Mouse (Mus musculus): Measurements from ENCODE around the gene Tmem140.

The Tmem140 gene

DNA sequence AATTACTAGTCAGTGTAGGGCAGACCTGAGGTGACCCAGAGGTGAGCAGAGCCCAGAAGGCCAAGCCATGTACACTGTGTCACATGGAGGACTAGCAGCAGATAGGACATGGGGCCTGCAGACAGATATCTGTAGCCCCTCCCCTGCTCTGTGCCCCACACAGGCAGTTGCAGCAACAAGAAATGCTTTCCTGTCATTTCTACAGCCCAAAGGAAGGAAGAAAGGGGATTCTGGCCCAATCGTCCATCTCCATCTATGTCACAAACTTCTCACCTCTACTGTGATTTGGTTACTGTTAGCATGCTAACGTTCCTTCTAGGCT, 13.8 kb downstream of the Tmem140 start:
- no peak for DNase-seq

DNA sequence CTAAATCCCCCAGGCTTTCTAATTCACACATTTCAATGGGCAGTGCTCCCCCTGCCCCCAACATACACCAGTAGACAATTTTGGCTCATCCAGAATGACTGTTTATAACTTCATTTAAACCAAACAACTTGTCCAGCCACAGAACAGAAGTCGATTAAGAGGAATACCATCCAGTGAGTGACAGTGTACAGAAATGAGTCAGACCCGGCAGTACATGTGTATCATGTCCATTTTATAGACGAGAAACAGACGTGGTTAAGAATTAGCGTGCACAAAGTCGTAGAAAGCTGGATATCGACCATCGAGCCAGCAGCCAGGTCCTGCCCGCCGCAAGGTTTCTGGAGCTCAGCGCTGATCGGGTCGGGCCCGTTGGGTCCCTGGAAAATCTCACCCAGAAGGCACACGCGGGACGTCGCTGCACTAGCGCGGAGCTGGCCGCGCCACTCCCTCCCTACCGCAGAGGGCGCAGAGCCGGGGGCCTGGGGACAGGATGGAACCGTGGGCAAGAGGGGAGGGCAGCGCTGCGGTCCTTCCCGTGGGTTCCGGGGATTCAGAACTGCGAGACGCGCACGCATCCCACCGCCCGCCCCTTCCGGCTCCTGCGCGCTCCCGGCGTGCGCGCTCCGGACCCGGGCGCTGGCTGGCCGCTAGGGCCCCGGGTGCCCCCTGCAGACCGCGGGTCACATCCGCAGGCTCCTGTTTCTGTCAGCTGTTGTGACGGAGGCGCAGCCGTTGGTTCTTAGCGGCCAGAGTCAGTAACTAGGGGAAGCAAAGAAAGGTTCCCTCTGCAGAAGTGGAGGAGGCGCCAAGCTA, 14.8 kb downstream of the Tmem140 start, which contains the start of gene Cyren:
TSS of gene Cyren (minus strand) at position 552 of the 813 bp plus-strand sequence.
- peak; percentile 88 for DNase-seq

DNA sequence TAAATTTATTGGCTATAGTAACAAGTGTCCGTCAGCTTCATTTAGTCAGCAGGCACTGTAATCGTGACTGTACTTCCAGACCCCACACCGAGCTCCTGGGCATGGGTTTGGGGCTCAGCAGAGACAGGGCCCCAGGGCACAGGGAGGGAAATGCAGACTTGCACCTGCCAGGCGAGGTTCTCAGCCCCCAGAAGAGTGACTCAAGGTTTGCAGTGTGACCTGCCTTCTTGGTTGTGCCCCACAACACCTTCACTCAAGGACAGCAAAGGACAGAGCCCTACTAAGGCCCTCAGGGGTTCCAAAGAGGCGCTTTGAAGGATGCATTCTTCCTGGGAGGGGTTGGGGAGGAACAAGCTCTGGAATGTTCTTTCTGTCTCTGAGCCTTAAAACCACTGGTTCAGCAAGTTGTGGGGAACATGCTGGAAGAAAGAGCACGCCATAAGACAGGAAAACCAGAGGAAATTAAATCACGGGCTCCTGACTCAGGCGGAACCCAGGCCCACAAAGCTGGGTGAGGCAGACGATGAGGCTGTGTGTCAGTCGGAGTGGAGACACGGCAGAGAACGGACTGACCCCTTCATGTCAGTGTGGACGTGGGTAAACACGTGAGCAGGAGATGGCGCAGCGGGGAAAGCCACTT, 16.3 kb downstream of the Tmem140 start:
- DNase-seq: no peak

DNA sequence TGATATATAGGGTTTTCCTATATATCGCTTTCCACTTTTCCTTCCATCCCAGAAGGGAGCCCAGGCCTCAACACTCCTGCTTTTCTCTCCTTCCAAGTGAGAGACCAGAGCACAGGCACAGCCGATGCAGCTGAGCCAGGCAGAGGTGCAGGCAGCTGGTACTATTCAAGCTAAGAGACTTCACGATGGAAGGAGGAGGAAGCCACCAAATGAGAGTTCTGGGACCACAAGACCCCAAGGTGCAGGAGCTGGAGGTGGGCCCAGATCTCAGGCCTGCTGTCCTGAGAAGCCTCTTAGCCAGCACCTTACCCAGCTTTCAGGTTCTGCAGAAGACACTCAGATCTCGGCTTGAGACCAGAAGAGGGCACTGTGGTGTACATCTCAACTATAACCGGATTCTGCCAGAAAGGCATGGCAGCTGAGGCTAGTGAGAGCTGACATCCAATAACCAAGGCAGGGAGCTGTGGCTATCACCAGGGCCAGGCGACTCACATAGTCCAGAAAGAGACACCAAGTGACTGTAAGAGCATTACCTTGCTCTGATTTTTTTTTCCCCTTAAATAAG, 17.0 kb downstream of the Tmem140 start:
- peak; percentile 32 for DNase-seq

DNA sequence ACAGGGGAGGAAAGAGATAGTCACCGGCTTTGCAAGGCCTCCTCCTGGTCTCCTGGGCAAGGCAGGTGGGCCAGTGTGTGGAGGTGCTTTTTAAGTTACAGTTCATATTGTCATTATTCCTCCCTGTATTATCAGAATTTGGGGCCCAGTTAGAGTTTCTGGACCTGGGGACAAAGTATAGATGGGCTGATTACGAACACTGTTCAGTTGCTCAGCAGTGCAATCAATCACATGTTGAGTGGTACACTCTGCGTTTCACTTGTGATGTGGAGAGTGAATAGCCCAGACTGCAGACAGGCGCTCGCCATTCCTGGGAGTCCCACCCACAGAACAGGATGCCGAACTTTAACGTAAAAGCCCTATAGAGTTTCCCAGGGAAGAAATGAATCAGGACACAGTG, 21.8 kb downstream of the Tmem140 start:
- DNase-seq: no peak

DNA sequence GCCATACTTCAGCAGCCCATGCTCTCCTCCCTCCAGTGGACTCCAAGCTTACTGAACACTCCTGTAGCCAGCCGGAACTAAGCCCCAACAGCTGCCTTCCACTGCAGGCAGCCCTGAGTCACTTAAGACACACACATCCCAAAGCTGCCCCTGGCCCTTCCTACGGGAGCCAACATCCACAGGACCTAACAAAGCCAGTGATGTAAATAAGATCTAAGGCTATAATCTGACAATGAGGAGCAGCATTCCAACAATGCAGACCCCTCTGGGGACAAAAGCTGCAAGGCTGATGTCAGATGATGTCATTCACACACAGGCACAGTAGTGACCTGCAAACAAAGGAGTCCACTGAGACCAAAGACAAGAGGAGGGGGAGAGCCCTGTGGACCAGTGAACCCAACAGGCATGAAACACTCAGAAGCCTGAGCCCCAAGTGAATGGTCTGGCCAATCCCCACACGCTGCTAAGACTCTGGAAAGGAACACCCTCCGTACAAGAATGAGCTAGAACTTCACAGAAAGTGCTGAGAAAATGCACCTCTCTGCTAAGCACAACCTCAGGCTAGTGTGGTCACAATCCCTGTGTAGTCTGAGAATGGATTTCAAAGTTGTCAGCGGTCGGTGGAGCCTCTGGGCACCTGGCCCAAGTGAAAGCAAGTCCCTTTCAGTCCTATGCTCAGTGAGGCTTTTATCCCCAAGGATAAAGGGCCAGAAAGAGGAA, 24.3 kb downstream of the Tmem140 start:
- no peak for DNase-seq

DNA sequence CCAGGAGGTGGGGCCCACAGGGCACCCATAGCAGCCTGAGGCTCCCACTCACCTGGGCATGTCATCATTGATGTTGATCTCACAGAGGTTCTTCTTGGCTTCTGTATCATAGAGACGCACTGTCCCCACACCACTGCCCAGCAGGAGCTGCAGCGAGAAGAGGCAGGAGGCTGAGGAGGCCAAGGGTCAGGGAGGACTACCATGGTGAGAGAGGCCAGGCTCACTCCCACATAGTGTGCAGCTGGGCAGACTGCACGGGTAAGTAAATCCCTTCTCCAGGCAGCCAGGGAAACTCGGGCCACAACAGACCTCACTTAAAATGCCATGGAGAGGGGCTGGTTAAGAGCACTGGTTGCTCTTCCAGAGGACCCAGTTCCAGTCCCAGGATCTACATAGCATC, 26.2 kb downstream of the Tmem140 start:
- DNase-seq: no peak

DNA sequence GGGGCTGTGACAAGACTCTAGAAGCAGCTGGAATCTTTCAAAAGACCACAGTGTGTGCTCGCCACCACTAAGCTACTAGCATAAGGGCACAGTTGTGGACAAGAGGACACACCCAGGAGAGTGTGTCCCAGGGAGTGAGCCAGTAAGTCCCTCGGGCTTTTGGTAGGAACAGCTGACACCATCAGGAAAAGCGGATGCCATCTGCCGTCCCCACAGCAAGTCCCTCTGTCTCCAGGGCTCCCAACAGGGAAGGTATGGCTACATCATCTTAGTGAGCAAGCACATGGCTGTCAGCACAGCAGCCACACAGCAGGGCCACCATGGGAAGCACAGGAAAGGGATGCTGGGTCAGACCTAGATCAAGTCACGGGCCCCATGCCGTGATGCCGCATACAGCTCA, 32.6 kb downstream of the Tmem140 start:
- no peak for DNase-seq

DNA sequence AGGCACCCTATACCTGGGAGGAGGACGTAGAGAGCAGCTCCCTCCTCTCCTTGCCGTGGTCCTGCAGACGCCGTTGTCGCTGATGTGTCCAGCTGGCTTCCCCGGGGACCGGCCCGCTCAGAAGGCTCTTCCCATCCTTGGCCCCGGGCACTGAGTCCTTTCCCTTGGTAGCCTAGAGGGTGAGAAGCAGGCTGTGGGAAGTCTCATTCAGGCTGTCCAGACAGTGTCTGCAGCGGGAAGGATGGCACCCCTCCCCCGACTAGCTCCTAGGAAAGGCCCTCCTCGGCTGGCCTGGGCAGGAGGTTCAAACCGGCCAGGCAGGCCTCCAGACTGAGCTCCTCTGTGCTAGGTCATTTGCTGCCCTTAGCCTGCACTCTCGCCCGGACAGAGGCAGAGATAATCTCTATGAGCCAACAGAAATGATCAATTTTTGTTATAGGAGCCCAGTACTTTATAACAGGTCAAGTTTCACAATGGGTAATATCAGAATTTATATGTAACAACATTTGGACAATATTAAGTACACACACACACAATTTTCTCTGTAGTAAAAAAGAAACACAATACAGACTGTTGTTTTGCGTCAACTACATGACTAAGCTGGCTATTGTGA, 33.3 kb downstream of the Tmem140 start:
- no peak for DNase-seq

DNA sequence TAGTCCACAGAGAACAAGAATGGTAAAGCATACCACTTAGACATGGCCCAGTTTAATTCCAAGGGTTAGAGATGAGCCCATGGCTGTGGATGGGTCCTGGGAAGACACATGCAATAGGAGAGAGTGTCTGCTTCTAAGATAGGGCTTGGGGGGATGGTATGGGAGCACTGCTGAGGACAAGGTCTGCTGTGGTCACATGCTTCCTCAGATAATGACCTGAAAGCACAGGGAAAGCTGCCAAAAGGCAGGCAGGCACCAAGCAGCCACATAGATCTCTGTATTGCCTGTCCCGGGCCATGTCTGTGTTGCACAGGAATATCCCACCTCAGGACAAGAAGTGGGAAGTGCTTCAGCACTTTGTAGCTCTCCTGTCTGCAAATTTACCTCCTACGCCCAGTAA, 36.2 kb downstream of the Tmem140 start:
- DNase-seq: no peak

DNA sequence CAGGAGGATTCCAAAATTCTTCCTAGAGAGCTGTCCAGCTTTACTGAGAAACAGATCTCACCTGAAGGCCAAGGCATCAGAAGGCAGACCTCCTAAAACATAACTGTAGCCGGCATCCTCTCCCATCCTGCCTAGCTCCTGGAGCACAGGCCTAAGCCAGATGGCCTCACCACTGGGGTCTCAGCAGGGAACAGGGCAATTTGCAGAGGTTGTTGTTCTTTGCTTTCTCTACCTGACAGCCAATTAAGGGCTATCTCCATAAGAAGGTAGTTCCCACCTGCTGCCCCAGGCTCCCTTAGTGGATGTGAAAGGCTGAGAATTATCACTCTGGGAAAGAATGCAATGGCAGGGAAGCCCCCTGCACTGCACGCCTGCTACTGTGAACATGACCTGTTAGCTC, 38.0 kb downstream of the Tmem140 start:
- no peak for DNase-seq

DNA sequence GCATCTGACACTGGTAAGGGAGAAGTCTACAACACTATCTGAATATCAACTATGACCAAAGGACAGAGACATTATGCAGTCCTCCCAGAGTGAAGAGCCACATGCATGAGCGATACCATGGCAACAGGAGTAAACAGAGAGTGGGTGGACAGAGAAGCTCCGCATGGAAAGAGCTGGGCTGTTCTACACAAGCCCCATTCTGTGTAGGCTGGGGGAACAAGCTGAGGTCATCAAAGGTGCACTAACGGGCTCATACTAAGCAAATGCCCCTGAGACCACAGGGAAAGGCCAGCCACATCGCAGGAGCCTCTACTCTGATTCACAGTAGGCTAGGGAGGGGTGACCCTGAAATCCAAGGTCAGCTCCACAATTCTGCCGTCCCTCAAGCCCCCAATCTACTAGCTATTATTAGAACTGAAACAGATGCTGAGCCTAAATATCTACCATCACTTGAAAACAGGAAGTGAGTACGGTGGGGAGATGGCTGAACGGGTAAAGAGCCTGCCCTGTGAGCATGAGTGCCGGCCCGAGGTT, 39.0 kb downstream of the Tmem140 start:
- DNase-seq: no peak

DNA sequence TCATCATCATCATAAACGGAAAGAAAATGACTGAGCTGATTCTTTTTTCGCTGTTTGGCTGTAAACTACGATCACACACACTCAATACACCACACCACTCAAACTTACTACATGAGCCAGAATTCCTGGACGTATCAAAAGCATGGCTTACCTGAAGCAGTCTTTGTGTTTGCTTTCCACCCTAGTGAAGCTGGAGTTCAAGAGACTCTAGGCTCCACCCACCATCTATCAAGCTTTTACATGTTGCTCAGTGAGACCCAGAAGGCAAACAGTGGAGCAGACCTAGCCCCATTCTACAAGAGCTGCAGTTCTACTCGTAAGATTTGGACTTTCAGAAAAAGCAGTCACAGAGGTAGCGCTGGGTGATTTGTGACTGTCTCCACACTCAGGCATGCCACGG, 39.6 kb downstream of the Tmem140 start:
- no peak for DNase-seq

DNA sequence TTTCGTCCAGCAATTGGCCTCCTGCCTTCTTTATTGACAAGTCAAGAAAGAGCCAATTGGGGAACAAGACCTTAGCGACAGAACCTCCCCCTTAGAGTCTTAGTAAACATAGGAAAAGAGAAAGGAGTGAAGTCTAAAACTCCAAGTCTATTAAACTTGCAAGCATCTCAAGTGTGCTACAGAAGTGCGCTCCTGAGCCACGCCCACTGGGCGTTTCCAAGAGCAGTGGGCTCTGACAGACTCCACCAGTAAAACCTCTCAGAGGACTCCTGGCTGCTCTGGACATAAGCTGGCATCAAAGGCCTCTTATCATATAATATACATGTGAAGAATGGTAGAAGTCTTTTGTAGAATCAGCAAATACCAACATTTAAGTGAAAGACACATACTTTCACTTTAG, 40.5 kb downstream of the Tmem140 start:
- no peak for DNase-seq

DNA sequence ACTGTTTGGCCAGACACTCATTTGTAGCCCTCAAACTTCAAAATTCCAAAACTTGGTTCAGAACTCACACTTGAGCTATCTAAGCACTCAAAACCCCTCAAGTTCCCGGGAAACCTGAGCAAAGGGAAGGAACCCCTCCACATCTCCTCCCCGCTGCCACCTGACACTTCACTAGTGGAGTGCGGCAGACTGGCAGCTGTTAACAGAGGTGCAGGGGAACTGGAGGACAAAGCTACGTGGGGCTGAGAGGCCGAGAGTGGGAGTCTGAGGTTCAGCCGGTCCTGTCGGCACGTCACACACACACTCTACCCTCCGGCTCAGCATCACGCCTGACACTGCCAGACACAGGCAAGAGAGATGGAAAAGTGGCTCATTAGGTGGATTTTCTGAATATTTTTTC, 40.9 kb downstream of the Tmem140 start:
- DNase-seq: no peak

DNA sequence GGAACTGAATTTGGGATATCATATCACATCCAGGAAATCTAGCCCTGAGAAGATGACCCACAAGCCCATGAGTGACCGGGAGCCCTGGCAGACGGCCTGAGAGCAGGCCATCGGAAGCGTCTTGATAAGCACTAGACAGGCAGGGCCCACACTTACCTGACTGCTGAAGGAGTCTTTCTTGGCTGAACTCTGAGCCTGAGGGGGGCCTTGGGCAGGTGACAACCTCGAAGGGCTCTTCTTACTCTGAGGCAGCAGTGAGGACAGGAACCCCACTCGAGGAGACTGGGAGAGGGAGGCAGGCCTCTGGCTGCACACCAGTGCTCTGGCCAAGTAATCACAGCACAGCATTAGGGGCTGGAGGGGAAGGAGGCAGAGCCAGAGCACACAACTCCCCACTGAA, 41.4 kb downstream of the Tmem140 start:
- no peak for DNase-seq

DNA sequence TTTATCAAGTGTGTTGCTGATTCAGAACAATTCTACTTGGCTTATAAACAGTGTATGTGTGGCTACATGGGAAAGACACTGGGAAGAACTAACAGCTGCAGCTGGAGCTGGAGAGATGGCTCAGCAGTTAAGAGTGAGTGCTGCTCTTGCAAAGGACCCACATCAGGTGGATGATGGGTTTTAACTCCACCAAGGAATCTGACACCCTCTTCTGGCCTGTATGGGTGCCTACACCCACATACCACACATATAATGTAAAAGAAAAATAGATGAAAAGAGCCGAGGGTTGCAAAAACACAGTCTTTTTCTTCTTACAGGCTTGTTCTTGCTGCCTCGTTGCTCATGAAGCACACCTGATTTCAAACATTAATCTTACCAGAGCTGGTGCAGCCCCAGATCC, 43.2 kb downstream of the Tmem140 start:
- no peak for DNase-seq

DNA sequence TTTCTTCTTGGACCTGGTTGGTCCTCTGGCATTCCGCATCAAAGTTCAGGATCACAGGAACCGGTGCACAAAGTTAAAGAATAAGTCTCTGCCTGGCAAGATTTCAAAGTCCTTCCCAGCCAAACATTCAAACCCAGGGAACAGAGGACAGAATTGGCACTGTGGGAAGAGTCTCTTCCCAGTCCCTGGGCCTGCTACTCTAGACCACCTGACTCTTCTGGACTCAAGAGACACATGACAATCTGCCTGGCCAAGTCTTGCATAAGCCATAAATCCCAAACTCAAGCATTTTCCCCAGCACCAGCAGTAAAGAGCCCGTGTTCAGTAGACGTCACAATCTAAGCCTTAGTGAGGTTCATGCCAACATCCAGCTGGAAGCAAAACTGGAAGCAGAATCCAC, 43.7 kb downstream of the Tmem140 start:
- no peak for DNase-seq

DNA sequence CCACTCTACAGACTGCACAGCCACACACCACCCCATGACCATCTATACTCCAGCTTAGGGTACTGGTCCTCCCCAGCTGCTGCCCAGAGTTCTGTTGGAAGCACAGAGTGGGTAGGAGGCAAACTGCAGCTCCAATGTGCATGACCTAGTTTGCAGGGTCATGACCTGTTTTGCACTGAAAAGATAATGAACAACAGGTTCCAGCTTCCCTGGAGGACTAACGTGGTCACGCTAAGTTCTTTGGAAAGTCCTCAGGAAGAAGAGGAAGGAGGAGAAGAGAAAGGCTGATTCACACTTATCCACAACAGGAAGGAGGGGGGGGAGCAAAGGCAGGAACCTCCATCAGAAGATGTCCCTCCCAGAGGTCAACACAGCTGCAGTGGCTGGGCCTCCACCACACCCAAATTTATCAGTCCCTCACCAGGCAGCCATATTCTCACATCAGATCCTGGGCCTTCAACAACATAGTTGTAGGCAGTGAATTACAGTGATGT, 44.2 kb downstream of the Tmem140 start:
- no peak for DNase-seq

DNA sequence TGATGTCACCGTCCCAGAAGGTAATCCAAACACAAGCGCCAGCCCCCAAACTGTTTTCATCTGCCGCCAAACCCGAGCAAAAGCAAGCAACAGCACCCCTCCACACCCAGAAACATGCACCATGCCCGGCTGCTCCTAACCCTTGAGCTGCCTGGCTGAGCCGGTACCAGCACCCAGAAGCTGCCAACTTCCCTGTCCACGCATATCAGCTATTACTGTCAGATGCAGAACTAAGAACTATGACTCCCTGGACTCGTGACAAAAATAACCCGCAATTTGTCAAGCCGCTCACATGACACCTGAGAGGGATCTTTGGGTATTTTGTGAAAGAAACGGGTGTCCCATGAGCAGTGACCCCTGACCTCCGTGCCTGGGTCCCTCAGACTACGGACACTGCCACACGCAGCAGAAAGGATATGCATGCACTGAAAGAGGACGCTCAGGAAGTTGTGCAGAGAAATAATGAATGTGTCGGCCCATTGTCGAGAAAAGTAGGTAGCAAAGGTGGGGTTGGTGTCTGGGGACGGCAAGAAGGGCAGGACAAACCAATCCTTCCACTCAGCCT, 44.8 kb downstream of the Tmem140 start:
- no peak for DNase-seq

DNA sequence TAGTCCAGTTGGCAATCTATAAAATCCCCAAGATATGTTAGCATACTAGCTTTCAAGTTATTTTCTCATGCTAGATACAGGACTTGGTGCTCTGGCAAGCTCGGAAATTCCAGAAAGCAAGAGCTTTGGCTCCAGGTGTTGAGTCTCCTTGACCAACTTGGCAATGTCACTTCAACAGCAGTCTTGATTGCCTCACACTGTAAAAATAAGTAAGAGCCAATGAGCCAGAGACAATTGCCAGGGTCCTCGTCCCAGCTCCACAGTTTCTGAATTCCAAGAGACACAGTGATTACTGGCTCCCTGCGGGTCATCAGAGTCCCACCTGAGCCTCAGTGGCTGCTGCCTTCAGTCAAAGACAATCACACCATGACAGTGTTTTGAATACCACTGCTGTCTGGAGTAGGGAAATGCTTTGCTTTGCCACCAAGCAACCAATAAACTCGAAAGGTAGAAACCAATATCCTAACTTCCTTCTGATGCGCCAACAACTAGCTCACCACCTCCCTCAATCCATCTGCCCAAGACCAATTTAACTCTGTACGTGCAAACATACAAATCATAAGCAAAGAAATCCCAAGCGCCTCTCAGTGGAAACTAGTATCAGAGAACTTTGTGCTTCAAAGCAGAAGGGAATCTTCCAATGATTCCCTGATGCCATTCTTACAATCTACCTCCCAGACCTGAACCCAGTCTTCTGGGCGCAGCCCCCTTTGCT, 46.8 kb downstream of the Tmem140 start:
- DNase-seq: no peak

All from right cerebral cortex, postnatal 4 days (tissue).